In genomic region chr7:115218596-115219180, GRCm38 (mm10) we compare ENCODE assay signal across 11 mouse cellular contexts.
DNase-seq lines count a peak whose midpoint lies in the region; ATAC-seq lines count a peak whose summit lies in the region.
"Had no signal": no experiment of that assay in that cellular context is flagged by ENCODE, and none has a peak within 500 bp of the region (broad histone marks: within the 10 kb centered on the region; RNA-seq: fewer than 3 reads in every experiment).

No protein-coding gene starts in this region.

- intact Hi-C loops in heart, postnatal 25 days (cut with DNase I) = loop anchor here (5.0 to 10.0 kb wide), 3 partner anchors 56 to 296 kb away; no protein-coding TSS in a partner anchor

- H3K9me3 ChIP-seq in embryonic facial prominence, embryonic 11.5 days (replicated peaks; ENCODE audit: control insufficient read depth, low read length) = no peaks in the 10 kb centered on the region
- H3K9me3 ChIP-seq in midbrain, embryonic 16.5 days (replicated peaks; ENCODE audit: control insufficient read depth, low read length, poor library complexity, severe bottlenecking) = no peaks in the 10 kb centered on the region
- H3K9me3 ChIP-seq: embryonic facial prominence, embryonic 13.5 days; G1E; limb, embryonic 15.5 days had no signal

- no peak overlapping the region for H3K4me3 ChIP-seq in embryonic facial prominence, embryonic 11.5 days (ENCODE audit: low read depth, low read length)
- H3K4me3 ChIP-seq in midbrain, embryonic 16.5 days (ENCODE audit: low read depth, low read length) = no peak overlapping the region
- H3K4me3 ChIP-seq: embryonic facial prominence, embryonic 13.5 days; limb, embryonic 15.5 days had no signal

- H3K4me2 ChIP-seq in embryonic facial prominence, embryonic 11.5 days (ENCODE audit: low read depth, low read length) = 0 out of 2 replicates have a peak overlapping the region, but pooled peaks have one; percentile 13
- H3K4me2 ChIP-seq in midbrain, embryonic 16.5 days (ENCODE audit: low read length) = peak overlapping the region; percentile 27; the same call in 1 of the 2 replicates
- H3K4me2 ChIP-seq: embryonic facial prominence, embryonic 13.5 days; limb, embryonic 15.5 days had no signal

- H3K4me1 ChIP-seq in embryonic facial prominence, embryonic 11.5 days (ENCODE audit: control insufficient read depth, insufficient read depth, low read length) = no peaks in the 10 kb centered on the region
- peaks cover 18% of the 10 kb centered on the region for H3K4me1 ChIP-seq in midbrain, embryonic 16.5 days (ENCODE audit: control insufficient read depth, insufficient read depth, low read length)

- ATAC-seq in embryonic facial prominence, embryonic 11.5 days (replicated peaks; ENCODE audit: insufficient number of reproducible peaks, low FRiP score, low TSS enrichment, low read depth) = no peak
- no peak for ATAC-seq in midbrain, embryonic 16.5 days

- peak; percentile 39 for DNase-seq in kidney, postnatal 10 days
- no peak for DNase-seq in kidney, adult 11 months
- peak; percentile 43 for DNase-seq in embryonic facial prominence, embryonic 11.5 days (ENCODE audit: low spot score)
- peak; percentile 6 for DNase-seq in heart, postnatal 25 days (ENCODE audit: low spot score)
- DNase-seq in frontal cortex, adult 2 months (ENCODE audit: extremely low spot score in 1 of 2, low spot score in 1 of 2) = no peak
- DNase-seq in layer of hippocampus, adult 11-12 months (ENCODE audit: low spot score) = no peak
- DNase-seq in MN1 (ENCODE audit: low spot score) = no peak

- no peaks in the 10 kb centered on the region for H3K36me3 ChIP-seq in embryonic facial prominence, embryonic 11.5 days (replicated peaks; ENCODE audit: control insufficient read depth, insufficient read depth, low read depth, low read length)
- no peaks in the 10 kb centered on the region for H3K36me3 ChIP-seq in midbrain, embryonic 16.5 days (ENCODE audit: control insufficient read depth, insufficient read depth, low read length)
- H3K36me3 ChIP-seq: embryonic facial prominence, embryonic 13.5 days; G1E; limb, embryonic 15.5 days had no signal

- H3K27ac ChIP-seq in embryonic facial prominence, embryonic 11.5 days (replicated peaks; ENCODE audit: low read depth, low read length) = no peak overlapping the region
- H3K27ac ChIP-seq in midbrain, embryonic 16.5 days (ENCODE audit: low read length) = no peak overlapping the region
- H3K27ac ChIP-seq: embryonic facial prominence, embryonic 13.5 days; limb, embryonic 15.5 days had no signal

- 31% methylated on average over 13 of the region's 13 CpGs for WGBS in embryonic facial prominence, embryonic 11.5 days
- 21% methylated on average over 13 of the region's 13 CpGs for WGBS in midbrain, embryonic 16.5 days

- H3K27me3 ChIP-seq in embryonic facial prominence, embryonic 11.5 days (ENCODE audit: control insufficient read depth, insufficient read depth, low read length) = no peaks in the 10 kb centered on the region
- 0 out of 2 replicates have a peak, but pooled peaks cover 2% of the 10 kb centered on the region for H3K27me3 ChIP-seq in midbrain, embryonic 16.5 days (ENCODE audit: control insufficient read depth, insufficient read depth, low read depth, low read length)
- H3K27me3 ChIP-seq: limb, embryonic 15.5 days had no signal

- no peak overlapping the region for H3K9ac ChIP-seq in embryonic facial prominence, embryonic 11.5 days (replicated peaks; ENCODE audit: low read length)
- no peak overlapping the region for H3K9ac ChIP-seq in midbrain, embryonic 16.5 days (ENCODE audit: low read depth, low read length)
- H3K9ac ChIP-seq: embryonic facial prominence, embryonic 13.5 days; limb, embryonic 15.5 days had no signal

Comparison
In these comparisons a context has a peak if more than half of its experiments do, and no peak if none do; other contexts are left out.
1. DNase-seq: peak in kidney, postnatal 10 days (single experiment), embryonic facial prominence, embryonic 11.5 days (single experiment) and heart, postnatal 25 days (single experiment); none in kidney, adult 11 months (single experiment), frontal cortex, adult 2 months (0 of 2), layer of hippocampus, adult 11-12 months (single experiment) and MN1 (single experiment).